Mouse (Mus musculus) midbrain, embryonic 12.5 days (tissue): ENCODE results near the gene Gm5475. TPM values are rescaled to one million over a fixed set of nuclear protein-coding genes. Genes with fewer than 3 reads are reported as not detected.

Experiments used
- ATAC-seq: fragments of 200-750 bp; cut with Nextera tagmentation; 2 replicates; pipeline ENCODE4 v1.8.0; 2017; ENCODE audit warnings: low read depth, moderate TSS enrichment, moderate library complexity; ENCODE audit not compliant: low FRiP score
- H3K27ac ChIP-seq: fragments of 300-500 bp; sonication (generic); replicated peaks from 2 replicates; pipeline ENCODE4 v1.5.1; 2016; ENCODE audit warnings: mild to moderate bottlenecking
- H3K27me3 ChIP-seq: fragments of 300-500 bp; sonication (generic); 2 replicates; pipeline ENCODE4 v1.6.1; 2016; ENCODE audit warnings: mild to moderate bottlenecking
- H3K36me3 ChIP-seq: fragments of 300-500 bp; sonication (generic); 2 replicates; pipeline ENCODE4 v1.6.1; 2016
- H3K4me1 ChIP-seq: fragments of 300-500 bp; sonication (generic); 2 replicates; pipeline ENCODE4 v1.6.1; 2016
- H3K4me2 ChIP-seq: fragments of 300-500 bp; sonication (generic); replicated peaks from 2 replicates; pipeline ENCODE4 v1.6.1; 2016; ENCODE audit warnings: mild to moderate bottlenecking, moderate library complexity
- H3K4me3 ChIP-seq: fragments of 300-500 bp; sonication (generic); 2 replicates; pipeline ENCODE4 v1.5.1; 2016; ENCODE audit warnings: mild to moderate bottlenecking
- H3K9ac ChIP-seq: fragments of 300-500 bp; sonication (generic); replicated peaks from 2 replicates; pipeline ENCODE4 v1.6.1; 2016; ENCODE audit warnings: mild to moderate bottlenecking, moderate library complexity
- H3K9me3 ChIP-seq: fragments of 300-500 bp; sonication (generic); 2 replicates; pipeline ENCODE4 v1.6.1; 2016; ENCODE audit warnings: mild to moderate bottlenecking
- WGBS: fragments of 180-500 bp; shearing (Covaris S2); methylation state at CpG from one replicate; pipeline ENCODE4 v1.1.7; 2016; 5-methylcytosine and 5-hydroxymethylcytosine counted together
- polyA plus RNA-seq: library from polyadenylated mRNA; unstranded; fragments of >200 nt; fragmentation: Nextera tagmentation; extraction: Ambion mirVana; gene quantifications from 2 replicates; pipeline ENCODE4 v1.2.1, GENCODE M21; 2016

Gm5475 gene
- polyA plus RNA-seq, 1 experiment from 2014 or later: 0.11 TPM

DNA sequence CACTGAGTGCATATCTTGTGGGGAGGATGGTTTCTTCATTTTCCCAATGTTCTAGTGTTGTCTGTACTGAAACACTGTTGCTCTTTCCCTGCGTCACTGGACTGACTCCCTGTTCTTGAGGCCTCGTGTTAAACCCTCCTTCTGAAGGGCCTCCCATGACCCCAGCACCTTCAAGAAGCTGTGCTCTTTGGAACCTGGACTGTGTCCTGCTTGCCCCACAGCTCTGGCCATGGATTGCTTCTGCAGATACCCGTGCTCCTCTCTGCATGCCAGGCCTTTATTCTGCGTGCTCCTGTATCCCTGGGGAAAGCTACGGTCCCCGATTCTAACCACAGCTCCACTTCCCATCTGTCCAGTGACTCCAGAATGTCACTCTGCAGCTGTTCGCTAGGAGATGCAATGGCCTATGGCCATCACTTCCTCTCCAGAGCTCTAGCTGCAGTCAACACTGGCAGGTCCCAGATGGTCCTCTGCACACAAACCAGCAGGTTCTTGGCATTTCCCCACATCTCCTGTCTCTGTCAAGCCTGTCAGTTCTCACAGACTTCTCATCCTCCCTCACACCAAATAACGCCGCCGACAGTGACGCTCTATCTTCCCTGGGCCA is 8.1 kb downstream of the Gm5475 start:
- Histone ChIP-seq H3K36me3 (no peaks in the 10 kb centered on the region), H3K27ac (no peak overlapping the region), H3K9me3 (no peaks in the 10 kb centered on the region), H3K4me3 (no peak overlapping the region), H3K4me1 (no peaks in the 10 kb centered on the region), H3K4me2 (no peak overlapping the region), H3K27me3 (peaks cover 33% of the 10 kb centered on the region), H3K9ac (no peak overlapping the region)
- no peak for ATAC-seq
- 77% methylated on average over 11 of the region's 11 CpGs for WGBS

DNA sequence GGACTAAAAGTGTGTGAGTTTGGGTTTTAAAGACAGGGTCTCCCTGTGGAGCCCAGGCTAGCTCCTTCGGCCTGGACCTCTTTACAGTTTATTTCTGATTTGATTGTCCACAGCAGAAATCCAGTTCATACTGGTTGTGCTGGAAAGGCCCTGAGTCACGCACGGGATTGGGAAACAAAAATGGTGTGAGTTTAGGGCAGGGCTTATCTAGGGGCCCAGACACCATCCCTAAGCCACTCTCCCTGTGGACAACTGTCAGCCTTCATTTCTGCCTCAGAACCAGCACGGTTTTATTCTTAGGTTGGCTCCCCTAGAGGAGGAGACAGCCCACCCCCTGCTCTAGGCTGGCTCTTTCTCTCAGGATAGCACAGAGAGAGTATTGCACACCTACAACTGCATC is 11.3 kb downstream of the Gm5475 start:
- Histone ChIP-seq H3K9me3 (no peaks in the 10 kb centered on the region), H3K27ac (no peak overlapping the region), H3K4me3 (no peak overlapping the region), H3K4me2 (no peak overlapping the region), H3K4me1 (no peaks in the 10 kb centered on the region), H3K27me3 (peaks cover 9% of the 10 kb centered on the region; the same call in 1 of the 2 replicates), H3K9ac (no peak overlapping the region), H3K36me3 (no peaks in the 10 kb centered on the region)
- ATAC-seq: no peak
- 67% methylated on average over 4 of the region's 4 CpGs for WGBS

DNA sequence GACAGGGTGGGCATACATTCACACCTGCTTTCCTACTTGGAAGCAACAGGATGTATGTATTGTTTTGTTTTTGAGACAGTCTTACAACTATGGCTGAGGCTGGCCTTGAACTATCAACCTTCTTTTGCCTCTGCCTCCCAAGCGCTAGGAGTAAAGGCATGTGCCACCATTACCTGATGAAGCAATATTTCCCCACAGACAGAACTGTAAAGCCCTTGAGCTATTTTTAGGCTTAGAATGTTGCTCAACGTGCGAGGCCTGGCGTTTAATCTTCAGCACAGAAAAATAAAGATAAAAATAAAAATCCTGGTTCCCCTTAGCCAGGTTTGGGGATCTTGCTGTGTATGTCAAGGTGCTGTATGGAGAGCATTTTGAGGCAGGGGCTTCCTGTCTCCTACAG is 14.2 kb downstream of the Gm5475 start:
- Histone ChIP-seq H3K9me3 (no peaks in the 10 kb centered on the region), H3K27me3 (no peaks in the 10 kb centered on the region), H3K27ac (no peak overlapping the region), H3K9ac (no peak overlapping the region), H3K36me3 (no peaks in the 10 kb centered on the region), H3K4me3 (no peak overlapping the region), H3K4me1 (no peaks in the 10 kb centered on the region), H3K4me2 (no peak overlapping the region)
- WGBS: 93% methylated on average over 4 of the region's 4 CpGs
- ATAC-seq: no peak

DNA sequence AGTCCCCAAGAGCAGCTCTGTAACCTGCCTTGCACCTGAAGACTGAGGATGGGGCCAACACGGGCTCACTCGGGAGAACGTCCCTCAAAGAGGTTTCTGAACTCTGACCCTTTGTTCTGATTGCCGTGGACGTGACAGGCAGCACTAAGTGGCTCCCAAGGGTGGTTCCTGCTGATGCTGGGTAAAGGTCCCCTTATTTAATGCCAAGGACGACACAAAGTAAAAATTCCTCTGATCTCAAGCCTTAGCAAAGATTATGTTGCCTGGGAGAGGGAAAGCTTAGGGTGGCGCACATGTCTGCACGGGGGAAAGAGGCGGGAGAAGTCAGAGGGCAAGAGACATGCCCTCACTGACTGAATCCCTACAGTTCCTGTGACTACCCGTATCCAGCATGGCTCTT is 14.6 kb downstream of the Gm5475 start:
- Histone ChIP-seq H3K27ac (no peak overlapping the region), H3K9me3 (no peaks in the 10 kb centered on the region), H3K27me3 (no peaks in the 10 kb centered on the region), H3K36me3 (no peaks in the 10 kb centered on the region), H3K9ac (no peak overlapping the region), H3K4me1 (no peaks in the 10 kb centered on the region), H3K4me2 (no peak overlapping the region), H3K4me3 (no peak overlapping the region)
- ATAC-seq: no peak
- WGBS: 56% methylated on average over 10 of the region's 10 CpGs

DNA sequence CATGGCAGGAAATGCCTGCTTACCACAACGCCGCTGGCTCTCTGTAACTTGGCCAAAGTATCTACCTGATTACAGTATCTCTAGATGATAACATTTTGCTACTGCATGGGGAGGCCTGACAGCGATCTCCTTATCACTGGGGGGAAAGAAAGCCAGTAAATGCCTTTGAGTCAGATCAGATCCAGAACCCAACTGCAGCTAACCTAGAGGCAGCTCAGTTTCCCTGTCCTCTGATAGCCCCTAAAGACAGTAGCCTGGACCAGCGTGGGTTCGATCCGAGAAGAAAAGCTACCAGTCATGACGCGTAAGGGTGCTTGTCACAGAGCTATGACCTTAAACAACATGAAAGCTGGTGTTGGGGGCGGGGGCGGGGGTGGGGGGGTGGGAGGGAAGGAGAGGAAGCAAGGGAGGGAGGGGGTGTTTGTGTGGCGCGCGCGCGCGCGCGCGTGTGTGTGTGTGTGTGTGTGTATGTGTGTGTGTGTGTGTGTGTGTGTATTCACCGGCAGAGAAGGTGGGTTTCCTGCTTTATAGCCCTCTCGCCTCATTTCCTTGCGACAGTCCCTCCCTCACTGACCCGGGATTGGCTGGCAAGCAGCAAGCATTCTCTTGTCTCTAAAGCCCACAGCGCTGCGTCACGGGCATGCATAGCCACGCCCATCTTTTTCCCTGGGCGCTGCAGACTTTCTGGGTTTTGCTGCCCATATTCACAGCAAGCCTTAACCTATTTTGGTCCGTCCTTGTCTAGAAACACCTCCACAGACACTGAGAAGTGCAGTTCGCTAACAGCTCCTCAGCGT is 21.4 kb downstream of the Gm5475 start:
- Histone ChIP-seq H3K36me3 (no peaks in the 10 kb centered on the region), H3K9me3 (no peaks in the 10 kb centered on the region), H3K4me3 (peak overlapping the region; percentile 52), H3K9ac (peak overlapping the region; percentile 66), H3K4me1 (peaks cover 10% of the 10 kb centered on the region; the same call in 1 of the 2 replicates), H3K27ac (peak overlapping the region; percentile 58), H3K27me3 (no peaks in the 10 kb centered on the region), H3K4me2 (peak overlapping the region; percentile 56)
- 9% methylated on average over 20 of the region's 31 CpGs for WGBS
- ATAC-seq: peak; percentile 96

DNA sequence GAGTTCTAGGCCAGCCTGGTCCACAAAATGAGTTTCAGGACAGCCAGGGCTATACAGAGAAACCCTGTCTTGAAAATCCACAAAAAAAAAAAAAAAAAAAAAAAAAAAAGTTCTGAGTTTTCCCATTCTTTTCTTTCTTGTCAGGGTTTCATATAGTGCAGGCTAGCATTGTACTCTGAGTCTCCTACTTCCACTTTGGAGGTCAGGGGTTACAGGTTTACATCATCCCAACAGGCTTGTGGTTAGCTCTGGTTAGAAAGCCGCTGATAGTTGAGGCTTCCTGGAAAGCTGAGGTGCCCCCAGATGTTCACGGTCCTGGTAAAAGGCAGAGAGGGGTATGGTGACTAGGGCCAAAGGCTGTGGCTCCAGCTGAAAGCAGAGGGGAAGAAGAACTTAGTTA is 24.9 kb downstream of the Gm5475 start:
- Histone ChIP-seq H3K9me3 (no peaks in the 10 kb centered on the region), H3K4me1 (peaks cover 10% of the 10 kb centered on the region; the same call in 1 of the 2 replicates), H3K4me2 (no peak overlapping the region), H3K36me3 (no peaks in the 10 kb centered on the region), H3K27me3 (no peaks in the 10 kb centered on the region), H3K27ac (no peak overlapping the region), H3K9ac (no peak overlapping the region), H3K4me3 (no peak overlapping the region)
- no peak for ATAC-seq
- WGBS: 80% methylated on average over 2 of the region's 2 CpGs

DNA sequence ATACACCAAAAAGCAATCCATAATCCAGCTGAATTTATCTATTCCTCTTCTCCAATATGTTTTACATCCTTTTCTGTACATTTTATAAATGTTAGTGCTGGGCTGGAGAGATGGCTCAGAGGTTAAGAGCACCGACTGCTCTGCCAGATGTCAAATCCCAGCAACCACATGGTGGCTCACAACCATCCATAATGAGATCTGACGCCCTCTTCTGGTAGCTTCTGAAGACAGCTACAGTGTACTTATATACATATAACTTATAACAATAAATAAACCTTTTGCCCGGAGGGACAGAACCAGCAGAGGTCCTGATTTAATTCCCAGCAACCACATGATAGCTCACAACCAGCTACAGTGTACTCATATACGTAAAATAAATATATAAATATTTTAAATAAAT is 26.6 kb downstream of the Gm5475 start:
- Histone ChIP-seq H3K9ac (no peak overlapping the region), H3K27me3 (no peaks in the 10 kb centered on the region), H3K9me3 (no peaks in the 10 kb centered on the region), H3K4me3 (no peak overlapping the region), H3K36me3 (no peaks in the 10 kb centered on the region), H3K4me2 (no peak overlapping the region), H3K4me1 (peaks cover 7% of the 10 kb centered on the region; the same call in 1 of the 2 replicates), H3K27ac (no peak overlapping the region)
- no peak for ATAC-seq
- WGBS: 69% methylated on average over 4 of the region's 4 CpGs

DNA sequence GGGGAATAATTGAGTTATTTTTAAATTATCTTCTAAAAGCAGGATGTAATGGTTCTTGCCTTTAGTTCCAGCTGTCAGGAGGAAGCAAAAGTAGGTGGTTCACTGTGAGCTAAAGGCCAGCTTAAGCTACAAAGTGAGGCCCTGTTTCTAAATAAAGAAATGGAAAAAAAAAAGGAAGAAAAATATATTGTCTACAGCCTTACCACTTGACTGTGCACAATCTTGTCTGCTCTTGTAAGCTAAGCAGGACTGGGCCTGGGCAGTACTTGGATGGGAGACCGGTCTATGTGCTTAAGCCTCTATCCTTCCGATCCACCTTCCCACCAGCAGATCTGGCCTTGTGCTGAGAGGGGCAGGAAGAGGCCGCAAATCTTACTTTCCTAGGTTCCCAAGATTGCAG is 27.5 kb downstream of the Gm5475 start:
- no peak overlapping the region for H3K9ac ChIP-seq
- no peak for ATAC-seq

DNA sequence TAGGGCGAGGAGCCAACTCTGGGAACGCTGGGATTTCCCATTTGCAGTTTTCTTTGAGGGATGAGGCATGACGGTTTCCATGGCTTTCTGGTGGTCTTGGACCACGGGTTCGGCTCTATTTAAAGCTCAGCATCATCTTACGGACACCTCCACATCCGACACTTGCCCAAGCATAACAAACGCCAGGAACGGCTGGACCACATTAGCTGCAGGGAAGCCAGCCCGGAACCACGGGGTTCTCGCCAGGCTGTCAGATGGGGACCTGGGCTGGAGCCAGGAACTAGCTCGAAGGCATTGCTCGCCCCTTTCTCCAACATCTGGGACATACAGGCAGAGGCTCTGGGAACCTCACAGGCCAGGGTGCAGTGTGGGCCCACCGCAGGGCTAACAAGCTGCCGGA is 29.3 kb downstream of the Gm5475 start:
- Histone ChIP-seq H3K9ac (no peak overlapping the region), H3K27me3 (no peaks in the 10 kb centered on the region), H3K9me3 (no peaks in the 10 kb centered on the region), H3K36me3 (no peaks in the 10 kb centered on the region), H3K27ac (no peak overlapping the region), H3K4me1 (no peaks in the 10 kb centered on the region), H3K4me2 (no peak overlapping the region), H3K4me3 (no peak overlapping the region)
- 82% methylated on average over 16 of the region's 16 CpGs for WGBS
- no peak for ATAC-seq

More for the DNA sequence above, 27.5 kb downstream of the Gm5475 start:
- Histone ChIP-seq H3K27ac (no peak overlapping the region), H3K27me3 (no peaks in the 10 kb centered on the region), H3K4me3 (no peak overlapping the region), H3K36me3 (no peaks in the 10 kb centered on the region), H3K4me2 (no peak overlapping the region), H3K9me3 (no peaks in the 10 kb centered on the region), H3K4me1 (no peaks in the 10 kb centered on the region)
- WGBS: 94% methylated on average over 3 of the region's 3 CpGs

DNA sequence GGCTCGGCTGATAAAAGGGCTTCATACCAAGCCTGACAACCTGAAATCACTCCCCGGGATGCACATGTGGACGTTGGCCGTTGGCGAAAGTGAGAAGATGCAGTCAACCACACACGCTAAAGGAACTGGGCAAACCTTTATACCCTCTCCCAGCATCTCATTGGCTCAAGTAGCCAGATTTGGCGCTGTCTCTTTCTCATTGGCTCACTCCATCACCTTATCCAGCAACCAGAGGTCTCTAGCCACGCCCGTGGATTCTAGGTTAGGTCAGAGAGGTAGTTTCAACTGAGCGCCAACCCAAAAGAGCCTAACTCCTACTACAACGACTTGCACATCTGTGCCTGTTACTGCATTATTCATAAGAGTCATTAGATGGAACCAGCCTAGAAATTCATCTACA is 30.5 kb downstream of the Gm5475 start:
- no peak overlapping the region for H3K27ac ChIP-seq
- no peaks in the 10 kb centered on the region for H3K4me1 ChIP-seq
- no peak overlapping the region for H3K4me3 ChIP-seq
- H3K4me2 ChIP-seq: no peak overlapping the region
- H3K9ac ChIP-seq: no peak overlapping the region
- 88% methylated on average over 11 of the region's 11 CpGs for WGBS
- no peaks in the 10 kb centered on the region for H3K36me3 ChIP-seq
- no peak for ATAC-seq
- no peaks in the 10 kb centered on the region for H3K9me3 ChIP-seq
- H3K27me3 ChIP-seq: no peaks in the 10 kb centered on the region

DNA sequence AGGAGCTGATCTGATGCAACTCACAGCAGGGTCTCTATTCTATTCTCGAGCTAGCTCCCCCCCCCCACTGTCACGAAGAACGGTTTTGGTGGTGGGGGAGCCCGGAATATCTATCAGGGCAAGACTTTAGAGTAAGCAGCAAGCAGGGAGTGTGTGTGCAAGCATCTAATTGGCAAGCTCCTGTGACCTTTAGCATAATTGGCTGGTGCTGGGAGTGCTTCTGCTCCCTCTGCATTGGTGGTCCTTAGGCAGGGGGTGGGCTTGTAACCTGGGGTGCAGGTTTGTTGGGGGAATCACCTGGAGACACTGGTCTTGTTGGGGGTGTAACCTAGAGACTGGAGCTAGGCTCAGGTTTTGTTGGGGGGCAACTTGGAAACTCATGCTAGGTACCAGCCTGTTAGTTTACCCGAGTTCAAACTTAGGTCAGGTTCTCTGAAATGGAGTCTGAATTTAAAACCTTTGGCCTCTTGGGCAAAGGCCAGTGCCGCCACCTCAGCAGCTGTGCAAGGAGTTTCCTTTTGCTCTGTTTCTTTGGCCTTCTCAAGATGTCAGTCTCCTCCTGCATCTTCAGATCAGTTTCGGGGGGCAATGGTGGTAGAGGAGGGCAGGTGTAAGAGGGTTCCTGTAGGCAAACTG is 34.5 kb downstream of the Gm5475 start:
- no peak overlapping the region for H3K27ac ChIP-seq
- H3K9ac ChIP-seq: no peak overlapping the region
- H3K9me3 ChIP-seq: no peaks in the 10 kb centered on the region
- peaks cover 27% of the 10 kb centered on the region for H3K27me3 ChIP-seq
- no peak overlapping the region for H3K4me2 ChIP-seq
- no peak for ATAC-seq
- H3K36me3 ChIP-seq: no peaks in the 10 kb centered on the region
- H3K4me1 ChIP-seq: no peaks in the 10 kb centered on the region
- 65% methylated on average over 7 of the region's 7 CpGs for WGBS
- no peak overlapping the region for H3K4me3 ChIP-seq

DNA sequence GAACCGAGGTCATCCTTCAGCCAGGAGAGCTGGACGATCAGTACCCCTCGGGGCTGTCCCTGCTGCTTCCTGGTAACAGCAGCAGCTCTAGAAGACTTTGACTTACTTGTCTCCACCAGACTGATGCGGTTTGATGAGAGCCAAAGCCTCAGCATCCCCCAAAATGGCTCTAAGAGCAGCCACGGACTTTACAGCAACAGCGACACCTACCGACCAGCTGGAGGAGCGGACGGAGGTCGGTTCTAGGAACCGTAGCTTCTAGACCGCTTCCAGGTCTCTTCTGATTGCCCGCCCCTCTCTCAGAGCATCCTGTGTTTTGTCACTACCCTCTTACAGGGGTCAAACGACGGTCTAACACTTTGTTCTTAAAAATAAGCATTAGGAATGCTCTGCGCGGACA is 35.4 kb downstream of the Gm5475 start:
- WGBS: 11% methylated on average over 17 of the region's 17 CpGs

More for the DNA sequence above, 35.4 kb downstream of the Gm5475 start:
- H3K4me2 ChIP-seq: no peak overlapping the region
- no peak overlapping the region for H3K9ac ChIP-seq
- no peak for ATAC-seq
- H3K36me3 ChIP-seq: no peaks in the 10 kb centered on the region
- no peaks in the 10 kb centered on the region for H3K4me1 ChIP-seq
- no peak overlapping the region for H3K27ac ChIP-seq
- no peaks in the 10 kb centered on the region for H3K9me3 ChIP-seq
- peaks cover 27% of the 10 kb centered on the region for H3K27me3 ChIP-seq
- no peak overlapping the region for H3K4me3 ChIP-seq
